Mouse (Mus musculus) embryonic facial prominence, embryonic 11.5 days (tissue): ENCODE data around the gene H2-M10.6. TPM values are rescaled to one million over a fixed set of nuclear protein-coding genes. Genes with fewer than 3 reads are reported as not detected.
"Not testable (repeated sequence)": the region's sequence is repeated elsewhere in the genome, so short reads cannot be mapped to it uniquely, and the experiment has no call there.

Experiments used
- ATAC-seq: fragments of 200-750 bp; cut with Nextera tagmentation; replicated peaks from 2 replicates; pipeline ENCODE4 v1.8.0; 2017; ENCODE audit warnings: low read depth; ENCODE audit not compliant: insufficient number of reproducible peaks, low FRiP score, low TSS enrichment
- DNase-seq: peaks from one replicate; pipeline ENCODE4 v3.0.0-alpha.2; 2015; ENCODE audit warnings: low spot score
- H3K27ac ChIP-seq: fragments of 300-500 bp; sonication (generic); replicated peaks from 2 replicates; pipeline ENCODE4 v1.5.1; 2014; ENCODE audit warnings: mild to moderate bottlenecking, low read depth, low read length, control low read depth
- H3K27me3 ChIP-seq: fragments of 300-500 bp; sonication (generic); 2 replicates; pipeline ENCODE4 v1.6.1; 2014; ENCODE audit warnings: mild to moderate bottlenecking, low read length, moderate library complexity, mixed read lengths; ENCODE audit not compliant: control insufficient read depth, insufficient read depth
- H3K36me3 ChIP-seq: fragments of 300-500 bp; sonication (generic); replicated peaks from 2 replicates; pipeline ENCODE4 v1.6.1; 2014; ENCODE audit warnings: low read depth, mild to moderate bottlenecking, low read length, moderate library complexity, mixed read lengths; ENCODE audit not compliant: control insufficient read depth, insufficient read depth
- H3K4me1 ChIP-seq: fragments of 300-500 bp; sonication (generic); 2 replicates; pipeline ENCODE4 v1.6.1; 2014; ENCODE audit warnings: low read length, mixed read lengths; ENCODE audit not compliant: control insufficient read depth, insufficient read depth
- H3K4me2 ChIP-seq: fragments of 300-500 bp; sonication (generic); 2 replicates; pipeline ENCODE4 v1.6.1; 2014; ENCODE audit warnings: low read depth, mild to moderate bottlenecking, control low read depth, low read length, moderate library complexity
- H3K4me3 ChIP-seq: fragments of 300-500 bp; sonication (generic); 2 replicates; pipeline ENCODE4 v1.5.1; 2014; ENCODE audit warnings: low read depth, low read length, control low read depth
- H3K9ac ChIP-seq: fragments of 300-500 bp; sonication (generic); replicated peaks from 2 replicates; pipeline ENCODE4 v1.6.1; 2014; ENCODE audit warnings: mild to moderate bottlenecking, control low read depth, low read length
- H3K9me3 ChIP-seq: fragments of 300-500 bp; sonication (generic); replicated peaks from 2 replicates; pipeline ENCODE4 v1.6.1; 2016; ENCODE audit warnings: mild to moderate bottlenecking, low read length, inconsistent platforms, mixed read lengths; ENCODE audit not compliant: control insufficient read depth
- WGBS: fragments of 180-500 bp; shearing (Covaris S2); extraction: QIAGEN DNeasy Blood & Tissue Kit; methylation state at CpG from one replicate; pipeline ENCODE4 v1.1.7; 2014; 5-methylcytosine and 5-hydroxymethylcytosine counted together
- polyA plus RNA-seq: library from polyadenylated mRNA; unstranded; fragments of >200 nt; fragmentation: Nextera tagmentation; extraction: Ambion mirVana; gene quantifications from 2 replicates; pipeline ENCODE4 v1.2.1, GENCODE M21; 2014

The H2-M10.6 gene
- polyA plus RNA-seq, 1 experiment from 2014 or later = not detected

GRCm38 (mm10) chr17:36788801-36789200, 23.2 kb upstream of the H2-M10.6 start:
- not testable (repeated sequence) for H3K27ac ChIP-seq, H3K4me1 ChIP-seq, H3K9ac ChIP-seq, H3K27me3 ChIP-seq, H3K4me3 ChIP-seq, H3K9me3 ChIP-seq, H3K4me2 ChIP-seq, H3K36me3 ChIP-seq, ATAC-seq
- DNase-seq = peak; percentile 82

GRCm38 (mm10) chr17:36799493-36799892, 12.5 kb upstream of the H2-M10.6 start:
- DNase-seq = no peak
- 88% methylated on average over 10 of the region's 10 CpGs for WGBS
- no peak overlapping the region for H3K9ac ChIP-seq
- no peak for ATAC-seq
- no peaks in the 10 kb centered on the region for H3K9me3 ChIP-seq
- H3K36me3 ChIP-seq = no peaks in the 10 kb centered on the region
- no peak overlapping the region for H3K4me2 ChIP-seq
- H3K4me3 ChIP-seq = no peak overlapping the region
- H3K27ac ChIP-seq = no peak overlapping the region
- no peaks in the 10 kb centered on the region for H3K4me1 ChIP-seq
- H3K27me3 ChIP-seq = no peaks in the 10 kb centered on the region

- DNase-seq, H3K27ac ChIP-seq, H3K4me1 ChIP-seq, H3K4me2 ChIP-seq, H3K27me3 ChIP-seq, H3K36me3 ChIP-seq, H3K9me3 ChIP-seq, ATAC-seq, H3K9ac ChIP-seq, H3K4me3 ChIP-seq: not testable (repeated sequence)
- 70% methylated on average over 4 of the region's 4 CpGs for WGBS
These were observed 12.0 kb upstream of the H2-M10.6 start for GRCm38 (mm10) chr17:36799921-36800462.

GRCm38 (mm10) chr17:36824005-36824404, 12.0 kb downstream of the H2-M10.6 start:
- DNase-seq (peak; percentile 62), ATAC-seq (no peak)
- Histone ChIP-seq H3K36me3 (no peaks in the 10 kb centered on the region), H3K4me2 (no peak overlapping the region), H3K27ac (no peak overlapping the region), H3K9me3 (no peaks in the 10 kb centered on the region), H3K4me1 (no peaks in the 10 kb centered on the region), H3K4me3 (no peak overlapping the region), H3K27me3 (no peaks in the 10 kb centered on the region), H3K9ac (no peak overlapping the region)

- peak; percentile 19 for DNase-seq
- Histone ChIP-seq H3K9ac (no peak overlapping the region), H3K9me3 (no peaks in the 10 kb centered on the region), H3K4me1 (no peaks in the 10 kb centered on the region), H3K27me3 (no peaks in the 10 kb centered on the region), H3K4me3 (no peak overlapping the region), H3K4me2 (no peak overlapping the region), H3K27ac (no peak overlapping the region), H3K36me3 (no peaks in the 10 kb centered on the region)
- 33% methylated on average over 4 of the region's 4 CpGs for WGBS
- ATAC-seq = no peak
These were observed 13.6 kb downstream of the H2-M10.6 start for GRCm38 (mm10) chr17:36825525-36825924.

GRCm38 (mm10) chr17:36826002-36826401, 14.0 kb downstream of the H2-M10.6 start:
- not testable (repeated sequence) for H3K27ac ChIP-seq, H3K4me1 ChIP-seq, ATAC-seq, H3K27me3 ChIP-seq, H3K4me3 ChIP-seq, H3K9me3 ChIP-seq, H3K4me2 ChIP-seq, H3K9ac ChIP-seq, H3K36me3 ChIP-seq
- 23% methylated on average over 5 of the region's 5 CpGs for WGBS
- peak; percentile 76 for DNase-seq

DNA sequence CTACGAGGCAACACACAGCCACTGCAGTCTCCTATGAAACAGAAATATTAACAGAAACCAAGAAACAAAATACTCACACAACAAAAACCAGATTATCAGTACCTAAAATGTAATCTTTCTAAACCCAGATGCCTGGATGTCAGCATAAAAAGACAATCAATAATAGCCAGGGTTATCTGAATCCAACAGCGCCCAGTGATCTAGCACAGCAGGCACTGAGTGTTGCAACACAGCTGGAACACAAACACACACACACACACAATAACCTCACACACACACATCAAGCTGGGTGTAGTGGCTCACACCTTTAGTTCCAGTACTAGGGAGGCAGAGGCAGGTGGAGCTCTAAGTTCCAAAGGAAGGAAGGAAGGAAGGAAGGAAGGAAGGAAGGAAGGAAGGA, 16.5 kb downstream of the H2-M10.6 start:
- Histone ChIP-seq H3K27me3 (no peaks in the 10 kb centered on the region), H3K4me2 (no peak overlapping the region), H3K36me3 (no peaks in the 10 kb centered on the region), H3K9me3 (no peaks in the 10 kb centered on the region), H3K9ac (no peak overlapping the region), H3K27ac (no peak overlapping the region), H3K4me1 (no peaks in the 10 kb centered on the region), H3K4me3 (no peak overlapping the region)
- DNase-seq (no peak), ATAC-seq (no peak)
- 86% methylated on average over 2 of the region's 2 CpGs for WGBS

- Histone ChIP-seq H3K4me2 (no peak overlapping the region), H3K4me1 (no peaks in the 10 kb centered on the region), H3K27me3 (no peaks in the 10 kb centered on the region), H3K9me3 (no peaks in the 10 kb centered on the region), H3K36me3 (no peaks in the 10 kb centered on the region), H3K9ac (no peak overlapping the region), H3K4me3 (no peak overlapping the region), H3K27ac (no peak overlapping the region)
- DNase-seq = no peak
- WGBS = 79% methylated on average over 3 of the region's 3 CpGs
- ATAC-seq = no peak
These were observed 18.5 kb downstream of the H2-M10.6 start for GRCm38 (mm10) chr17:36830470-36830869.
